Mouse (Mus musculus) kidney, adult 2 months (tissue): Measurements from ENCODE around the gene Defb20.

Source experiments
- CTCF ChIP-seq: fragments of 200-500 bp; conservative IDR thresholded peaks from 2 replicates; pipeline ENCODE4 v1.5.1; 2011; ENCODE audit warnings: low read depth, mild to moderate bottlenecking, control low read depth, low read length, moderate library complexity, mixed read lengths; ENCODE audit not compliant: insufficient read depth, insufficient read length
- POLR2A ChIP-seq: fragments of 200-500 bp; IDR thresholded peaks from one replicate; pipeline ENCODE4 v1.6.1; 2011; ENCODE audit warnings: low read depth, low read length, control low read depth

DNA sequence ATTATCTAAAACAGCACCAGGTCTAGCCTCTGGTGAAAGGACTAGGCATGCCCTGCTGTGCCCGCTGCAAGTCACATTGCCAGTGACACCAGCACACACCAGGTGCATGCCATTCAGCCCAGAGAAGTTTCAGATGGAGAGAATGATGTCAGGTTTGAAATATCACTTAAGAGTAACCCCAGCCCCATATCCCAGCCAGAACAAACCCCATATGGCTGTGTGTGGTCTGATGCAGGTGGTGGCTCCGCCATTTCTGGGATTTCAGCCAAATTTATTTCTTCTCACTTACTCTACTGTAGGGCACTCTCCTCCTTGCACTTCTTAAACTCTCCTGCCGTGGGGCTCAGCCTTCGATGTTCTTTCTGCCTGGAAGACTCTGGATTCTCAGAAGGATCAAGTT lies 39.2 kb downstream of the Defb20 start:
- no peak for TF ChIP-seq CTCF
- TF ChIP-seq POLR2A = no peak
